Mouse (Mus musculus): Measurements from ENCODE around the gene Grik2.

DNA sequence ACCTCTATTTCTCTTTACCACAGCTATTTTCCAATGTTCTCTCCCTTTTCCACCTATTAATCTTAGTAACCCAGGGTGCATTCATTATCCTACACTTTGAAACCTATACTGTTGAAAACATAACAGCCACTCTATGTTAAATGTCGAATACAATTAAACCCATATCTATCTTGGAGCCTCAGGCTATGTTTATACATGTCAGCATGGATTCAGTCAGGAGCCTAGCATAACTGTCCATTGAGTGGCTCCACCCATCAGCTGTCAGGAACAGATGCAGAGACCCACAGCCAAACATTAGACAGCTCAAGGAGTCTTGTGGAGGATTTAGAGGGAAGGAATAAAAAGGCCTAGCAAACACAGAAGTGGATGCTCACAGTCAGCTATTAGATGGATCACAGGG lies 347.2 kb downstream of the Grik2 start:
- no peak for TF ChIP-seq CTCF (IDR thresholded peaks at IDR 0.05; ENCODE audit: low read depth)
- no peak for TF ChIP-seq EP300 (IDR thresholded peaks at IDR 0.05; ENCODE audit: low read depth)

All from heart, postnatal 0 days (tissue).